Comparison of ENCODE assay signal across 7 mouse cellular contexts in the genomic region with DNA sequence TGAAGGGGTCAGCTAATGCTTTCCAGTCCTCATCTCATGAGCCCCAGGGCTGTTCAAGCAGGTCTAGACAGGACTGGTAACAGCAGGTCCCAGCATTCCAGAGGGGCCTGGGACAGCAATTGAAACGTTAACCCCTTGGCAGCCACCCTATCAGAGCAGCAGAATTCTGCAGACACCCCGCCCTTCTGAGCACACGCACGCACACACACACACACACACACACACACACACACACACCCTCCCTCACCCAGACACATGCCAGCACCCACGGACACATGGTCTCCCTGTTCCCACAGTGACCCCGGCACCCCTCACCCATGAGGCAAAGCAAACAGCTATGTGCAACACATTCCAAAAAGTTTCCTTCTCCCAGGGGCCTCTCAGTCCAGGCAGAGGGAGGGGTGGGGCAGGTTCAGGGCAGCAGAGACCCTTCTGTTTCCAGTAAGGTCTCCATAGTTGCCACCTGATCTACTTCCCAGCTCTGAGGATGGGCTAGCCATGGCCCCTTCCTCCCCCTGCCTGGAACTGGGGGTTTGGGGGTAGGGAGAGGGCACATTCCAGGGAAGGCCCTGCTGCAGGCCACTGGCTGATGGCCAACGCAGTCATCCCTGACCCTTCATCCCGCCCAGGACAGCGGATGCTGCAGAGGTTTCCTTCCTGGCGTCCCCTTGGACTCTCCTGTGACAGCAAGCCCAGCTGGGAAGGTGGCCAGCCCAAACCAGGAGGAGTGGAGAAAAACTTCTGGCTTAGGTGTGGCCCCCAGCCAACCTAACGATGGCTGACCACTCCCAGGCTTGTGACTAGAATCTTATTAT. TPM values are rescaled to one million over a fixed set of nuclear protein-coding genes. Genes with fewer than 3 reads are reported as not detected.
DNase-seq lines count a peak whose midpoint lies in the region; ATAC-seq and TF ChIP-seq lines count a peak whose summit lies in the region.

No protein-coding gene starts in this region.

- peak; percentile 7; the same call in 1 of the 2 replicates for ATAC-seq in lung, embryonic 15.5 days (ENCODE audit: borderline replicate concordance, extremely low read depth, low FRiP score, low TSS enrichment)
- no peak for ATAC-seq in neural tube, embryonic 15.5 days (ENCODE audit: low FRiP score)

- 77% methylated on average over 11 of the region's 11 CpGs for WGBS in bone marrow, adult 2 months
- 20% methylated on average over 11 of the region's 11 CpGs for WGBS in lung, embryonic 15.5 days
- 65% methylated on average over 11 of the region's 11 CpGs for WGBS in cerebellum, adult 2 months
- 75% methylated on average over 11 of the region's 11 CpGs for WGBS in neural tube, embryonic 15.5 days

- 0 out of 2 replicates have a peak, but pooled peaks cover 4% of the 10 kb centered on the region for H3K36me3 ChIP-seq in lung, embryonic 15.5 days
- no peaks in the 10 kb centered on the region for H3K36me3 ChIP-seq in neural tube, embryonic 15.5 days

- H3K9ac ChIP-seq in lung, embryonic 15.5 days: 0 out of 2 replicates have a peak overlapping the region, but pooled peaks have one; percentile 9
- H3K9ac ChIP-seq in neural tube, embryonic 15.5 days (replicated peaks): no peak overlapping the region

- no peak for TF ChIP-seq POLR2A in bone marrow, adult 2 months (IDR thresholded peaks at IDR 0.05; ENCODE audit: borderline replicate concordance, control insufficient read depth, low read depth, low read length)
- no peak for TF ChIP-seq POLR2A in cerebellum, adult 2 months (IDR thresholded peaks at IDR 0.05; ENCODE audit: borderline replicate concordance, insufficient read depth, low read length)

- DNase-seq in gastrocnemius, postnatal 14 days: peak; percentile 63
- DNase-seq in kidney, adult 8-10 months: peak; percentile 94
- DNase-seq in cerebellum, adult 2 months: no peak
- DNase-seq in frontal cortex, postnatal 25 days (ENCODE audit: low spot score in 2 of 2): no peak

- peak overlapping the region; percentile 65 for H3K4me2 ChIP-seq in lung, embryonic 15.5 days
- H3K4me2 ChIP-seq in neural tube, embryonic 15.5 days: no peak overlapping the region

- intact Hi-C loops in gastrocnemius, postnatal 14 days (cut with DNase I; ENCODE audit: low total_unique reads): no loop called here

- H3K27me3 ChIP-seq in lung, embryonic 15.5 days: 0 out of 2 replicates have a peak, but pooled peaks cover 8% of the 10 kb centered on the region
- no peaks in the 10 kb centered on the region for H3K27me3 ChIP-seq in cerebellum, adult 2 months (ENCODE audit: control insufficient read depth, insufficient read depth, low read length)
- peaks cover 27% of the 10 kb centered on the region for H3K27me3 ChIP-seq in neural tube, embryonic 15.5 days (replicated peaks)

- H3K27ac ChIP-seq in bone marrow, adult 2 months (ENCODE audit: control insufficient read depth, insufficient read depth, low read depth, low read length, poor library complexity): no peak overlapping the region
- peak overlapping the region; percentile 85 for H3K27ac ChIP-seq in lung, embryonic 15.5 days
- no peak overlapping the region for H3K27ac ChIP-seq in cerebellum, adult 2 months (ENCODE audit: insufficient read depth, low read length)
- H3K27ac ChIP-seq in neural tube, embryonic 15.5 days (replicated peaks): no peak overlapping the region

- peak overlapping the region; percentile 27 for H3K4me3 ChIP-seq in bone marrow, adult 2 months (replicated peaks; ENCODE audit: control insufficient read depth, low read depth, low read length)
- H3K4me3 ChIP-seq in lung, embryonic 15.5 days: no peak overlapping the region; the same call in 1 of the 2 replicates
- H3K4me3 ChIP-seq in cerebellum, adult 2 months (replicated peaks; ENCODE audit: insufficient read depth, low read depth, low read length): no peak overlapping the region
- H3K4me3 ChIP-seq in neural tube, embryonic 15.5 days (replicated peaks): no peak overlapping the region

- H3K4me1 ChIP-seq in bone marrow, adult 2 months (ENCODE audit: control insufficient read depth, insufficient read depth, low read length): peaks cover 3% of the 10 kb centered on the region; the same call in 1 of the 2 replicates
- peaks cover 82% of the 10 kb centered on the region for H3K4me1 ChIP-seq in lung, embryonic 15.5 days
- peaks cover 16% of the 10 kb centered on the region for H3K4me1 ChIP-seq in cerebellum, adult 2 months (ENCODE audit: control insufficient read depth, insufficient read depth, low read length)
- peaks cover 33% of the 10 kb centered on the region for H3K4me1 ChIP-seq in neural tube, embryonic 15.5 days

- TF ChIP-seq CTCF in bone marrow, adult 2 months (IDR thresholded peaks at IDR 0.05; ENCODE audit: control insufficient read depth, insufficient read depth, low read length): no peak
- no peak for TF ChIP-seq CTCF in cerebellum, adult 2 months (IDR thresholded peaks at IDR 0.05; ENCODE audit: borderline replicate concordance, insufficient read depth, low read depth, low read length)

- H3K9me3 ChIP-seq in lung, embryonic 15.5 days: no peaks in the 10 kb centered on the region
- H3K9me3 ChIP-seq in neural tube, embryonic 15.5 days (replicated peaks): no peaks in the 10 kb centered on the region

RNA-seq across cellular contexts. Expression of a gene that starts 2.8 kb away (rescaled TPM):
- 29.5 and 51.1 TPM in 2 replicates for polyA plus RNA-seq in bone marrow, adult 2 months (2011; ENCODE audit: insufficient read depth, insufficient read length, low replicate concordance, missing spikeins)
- total RNA-seq in gastrocnemius, postnatal 14 days (2021): 10 to 100 TPM; 29.3 to 39.2 TPM
- polyA plus RNA-seq in lung, embryonic 15.5 days (2015; fragmentation: Nextera tagmentation; extraction: Ambion mirVana): 52.4 and 57.5 TPM in 2 replicates
- 12.8 and 13.4 TPM in 2 replicates for polyA plus RNA-seq in cerebellum, adult 2 months (2012; rRNA removed)
- 4.1 and 14.7 TPM in 2 replicates for polyA plus RNA-seq in neural tube, embryonic 15.5 days (2015; fragmentation: Nextera tagmentation; extraction: Ambion mirVana)

RNA-seq across cellular contexts. Expression of a gene that starts 33.0 kb away (rescaled TPM):
- not detected in 2 replicates for polyA plus RNA-seq in bone marrow, adult 2 months (2011; ENCODE audit: insufficient read depth, insufficient read length, low replicate concordance, missing spikeins)
- not detected for total RNA-seq in gastrocnemius, postnatal 14 days (2021)
- polyA plus RNA-seq in lung, embryonic 15.5 days (2015; fragmentation: Nextera tagmentation; extraction: Ambion mirVana): 0.28 and 0.50 TPM in 2 replicates
- 4.3 and 5.2 TPM in 2 replicates for polyA plus RNA-seq in cerebellum, adult 2 months (2012; rRNA removed)
- 3.7 and 3.9 TPM in 2 replicates for polyA plus RNA-seq in neural tube, embryonic 15.5 days (2015; fragmentation: Nextera tagmentation; extraction: Ambion mirVana)

RNA-seq across cellular contexts. Expression of a gene that starts 50.0 kb away (rescaled TPM):
- polyA plus RNA-seq in bone marrow, adult 2 months (2011; ENCODE audit: insufficient read depth, insufficient read length, low replicate concordance, missing spikeins): not detected in 2 replicates
- total RNA-seq in gastrocnemius, postnatal 14 days (2021): not detected
- not detected in 2 replicates for polyA plus RNA-seq in lung, embryonic 15.5 days (2015; fragmentation: Nextera tagmentation; extraction: Ambion mirVana)
- 0.33 and 0.67 TPM in 2 replicates for polyA plus RNA-seq in cerebellum, adult 2 months (2012; rRNA removed)
- polyA plus RNA-seq in neural tube, embryonic 15.5 days (2015; fragmentation: Nextera tagmentation; extraction: Ambion mirVana): not detected in 2 replicates

Comparison
In these comparisons a context has a peak if more than half of its experiments do, and no peak if none do; other contexts are left out.
1. DNase-seq: peak in gastrocnemius, postnatal 14 days (single experiment) and kidney, adult 8-10 months (2 of 2); none in cerebellum, adult 2 months (0 of 2) and frontal cortex, postnatal 25 days (0 of 2).